Mouse (Mus musculus) CH12.LX (cell line): ENCODE measurements around the gene Dnajc28. TPM values are rescaled to one million over a fixed set of nuclear protein-coding genes. Genes with fewer than 3 reads are reported as not detected.

Source experiments
- DNase-seq: peaks from one replicate; pipeline ENCODE4 v3.0.0-alpha.2; 2013; ENCODE audit errors: extremely low read depth
- H3K27ac ChIP-seq: 2 replicates; pipeline ENCODE4 v1.5.1; 2012; ENCODE audit warnings: low read depth, mild to moderate bottlenecking, control low read depth, moderate library complexity; ENCODE audit not compliant: insufficient read depth
- H3K27me3 ChIP-seq: replicated peaks from 2 replicates; pipeline ENCODE3; 2012; ENCODE audit warnings: inconsistent platforms
- H3K36me3 ChIP-seq, 2 experiments: replicated peaks in 1 of 2; 2 replicates each; pipeline versions ENCODE3 to v1.6.1; 2012; ENCODE audit warnings: inconsistent platforms in 1 of 2, low read length in 1 of 2, mild to moderate bottlenecking in 1 of 2, mixed read lengths in 1 of 2, moderate library complexity in 1 of 2; ENCODE audit not compliant: control insufficient read depth in 1 of 2, insufficient read depth in 1 of 2
- H3K4me1 ChIP-seq, 2 experiments: 2 replicates each; pipeline ENCODE4 v1.6.1; 2012; ENCODE audit warnings: inconsistent platforms in 1 of 2, moderate library complexity in 1 of 2; ENCODE audit not compliant: insufficient read depth in 2 of 2, control insufficient read depth in 1 of 2
- H3K4me2 ChIP-seq: 2 replicates; pipeline ENCODE4 v1.6.1; 2012; ENCODE audit warnings: low read depth, mild to moderate bottlenecking, control low read depth; ENCODE audit not compliant: poor library complexity, insufficient read depth, severe bottlenecking
- H3K4me3 ChIP-seq, 3 experiments: fragments of 150-350 bp in 1 of 3; sonication (generic) in 1 of 3; replicated peaks in 1 of 3; 2 replicates each; pipeline versions ENCODE3 to v1.5.1; 2011 to 2012; ENCODE audit warnings: low read depth in 2 of 3, low read length in 2 of 3, mild to moderate bottlenecking in 2 of 3, moderate library complexity in 2 of 3, control low read depth in 1 of 3, improper control_type of control experiment in 1 of 3, inconsistent platforms in 1 of 3, mixed read lengths in 1 of 3; ENCODE audit not compliant: poor library complexity in 1 of 3
- H3K79me2 ChIP-seq: replicated peaks from 2 replicates; pipeline ENCODE4 v1.6.1; 2012; ENCODE audit warnings: mild to moderate bottlenecking, moderate library complexity; ENCODE audit not compliant: control insufficient read depth, poor library complexity, insufficient read depth, severe bottlenecking; ENCODE audit errors: extremely low read depth
- H3K9ac ChIP-seq: 2 replicates; pipeline ENCODE4 v1.6.1; 2012; ENCODE audit warnings: low read depth, mild to moderate bottlenecking, control low read depth, moderate library complexity; ENCODE audit not compliant: insufficient read depth
- H3K9me3 ChIP-seq: replicated peaks from 2 replicates; pipeline ENCODE3; 2012; ENCODE audit warnings: low read length, inconsistent platforms, mixed read lengths
- BHLHE40 ChIP-seq: IDR thresholded peaks from 2 replicates; pipeline ENCODE4 v1.6.1; 2011; ENCODE audit warnings: mild to moderate bottlenecking, low read depth, low read length, improper control_type of control experiment
- CHD1 ChIP-seq: IDR thresholded peaks from 2 replicates; pipeline ENCODE4 v1.6.1; 2012; ENCODE audit warnings: low read depth, low read length, improper control_type of control experiment, inconsistent platforms
- CTCF ChIP-seq, 2 experiments: IDR thresholded peaks in 1 of 2; conservative IDR thresholded peaks in 1 of 2; 2 replicates each; pipeline ENCODE4 v1.5.1; 2011 to 2012; ENCODE audit warnings: low read depth in 2 of 2, low read length in 2 of 2, improper control_type of control experiment in 1 of 2, inconsistent platforms in 1 of 2, mild to moderate bottlenecking in 1 of 2, moderate library complexity in 1 of 2
- E2F4 ChIP-seq: IDR thresholded peaks from 2 replicates; pipeline ENCODE4 v1.6.1; 2011; ENCODE audit warnings: low read depth, low read length, improper control_type of control experiment; ENCODE audit not compliant: insufficient replicate concordance
- EP300 ChIP-seq: IDR thresholded peaks from 2 replicates; pipeline ENCODE4 v1.6.1; 2011; ENCODE audit warnings: low read length, improper control_type of control experiment
- ETS1 ChIP-seq: conservative IDR thresholded peaks from 2 replicates; pipeline ENCODE4 v1.6.1; 2012; ENCODE audit warnings: low read depth, mild to moderate bottlenecking, inconsistent platforms, low read length, improper control_type of control experiment, moderate library complexity
- HCFC1 ChIP-seq: IDR thresholded peaks from 2 replicates; pipeline ENCODE4 v1.6.1; 2012; ENCODE audit warnings: low read depth, mild to moderate bottlenecking, inconsistent platforms, low read length, improper control_type of control experiment
- IRF4 ChIP-seq: IDR thresholded peaks from 2 replicates; pipeline ENCODE4 v1.6.1; 2014; ENCODE audit warnings: low read depth, mild to moderate bottlenecking, inconsistent platforms, low read length, improper control_type of control experiment
- JUN ChIP-seq: IDR thresholded peaks from 2 replicates; pipeline ENCODE4 v1.6.1; 2011; ENCODE audit warnings: low read depth, mild to moderate bottlenecking, low read length, improper control_type of control experiment, moderate library complexity; ENCODE audit not compliant: insufficient read depth
- JUND ChIP-seq: conservative IDR thresholded peaks from 2 replicates; pipeline ENCODE4 v1.6.1; 2011; ENCODE audit warnings: low read depth, low read length, improper control_type of control experiment
- MAX ChIP-seq: IDR thresholded peaks from 2 replicates; pipeline ENCODE4 v1.6.1; 2011; ENCODE audit warnings: low read length, improper control_type of control experiment
- MEF2A ChIP-seq: IDR thresholded peaks from 2 replicates; pipeline ENCODE4 v1.6.1; 2014; ENCODE audit warnings: low read depth, mild to moderate bottlenecking, inconsistent platforms, low read length, improper control_type of control experiment, borderline replicate concordance
- MXI1 ChIP-seq: IDR thresholded peaks from 2 replicates; pipeline ENCODE4 v1.6.1; 2011; ENCODE audit warnings: mild to moderate bottlenecking, low read depth, low read length, improper control_type of control experiment
- MYC ChIP-seq: IDR thresholded peaks from 2 replicates; pipeline ENCODE4 v1.6.1; 2011; ENCODE audit warnings: low read depth, mild to moderate bottlenecking, improper control_type of control experiment, low read length
- NELFE ChIP-seq: IDR thresholded peaks from 2 replicates; pipeline ENCODE4 v1.6.1; 2011; ENCODE audit warnings: low read depth, low read length, improper control_type of control experiment
- NRF1 ChIP-seq: IDR thresholded peaks from 2 replicates; pipeline ENCODE4 v1.6.1; 2014; ENCODE audit warnings: low read depth, mild to moderate bottlenecking, inconsistent platforms, low read length, improper control_type of control experiment, moderate library complexity
- PAX5 ChIP-seq: IDR thresholded peaks from 2 replicates; pipeline ENCODE4 v1.6.1; 2012; ENCODE audit warnings: low read length, inconsistent platforms, mixed read lengths
- RAD21 ChIP-seq: IDR thresholded peaks from 2 replicates; pipeline ENCODE4 v1.6.1; 2011; ENCODE audit warnings: low read depth, mild to moderate bottlenecking, low read length, improper control_type of control experiment, moderate library complexity
- RCOR1 ChIP-seq: conservative IDR thresholded peaks from 2 replicates; pipeline ENCODE4 v1.6.1; 2012; ENCODE audit warnings: low read depth, mild to moderate bottlenecking, inconsistent platforms, low read length, improper control_type of control experiment
- SIN3A ChIP-seq: IDR thresholded peaks from 2 replicates; pipeline ENCODE4 v1.6.1; 2012; ENCODE audit warnings: low read length, improper control_type of control experiment, inconsistent platforms
- SMC3 ChIP-seq: IDR thresholded peaks from 2 replicates; pipeline ENCODE4 v1.6.1; 2011; ENCODE audit warnings: low read depth, low read length, improper control_type of control experiment
- TBP ChIP-seq: conservative IDR thresholded peaks from 2 replicates; pipeline ENCODE4 v1.6.1; 2011; ENCODE audit warnings: low read depth, low read length, improper control_type of control experiment
- TCF12 ChIP-seq: IDR thresholded peaks from 2 replicates; pipeline ENCODE4 v1.6.1; 2014; ENCODE audit warnings: low read depth, mild to moderate bottlenecking, inconsistent platforms, low read length, improper control_type of control experiment
- UBTF ChIP-seq: IDR thresholded peaks from 2 replicates; pipeline ENCODE4 v1.6.1; 2012; ENCODE audit warnings: low read depth, mild to moderate bottlenecking, inconsistent platforms, low read length, improper control_type of control experiment, moderate library complexity
- USF1 ChIP-seq: IDR thresholded peaks from 2 replicates; pipeline ENCODE4 v1.6.1; 2014; ENCODE audit warnings: low read depth, mild to moderate bottlenecking, inconsistent platforms, low read length, improper control_type of control experiment
- USF2 ChIP-seq: conservative IDR thresholded peaks from 2 replicates; pipeline ENCODE4 v1.6.1; 2011; ENCODE audit warnings: low read depth, low read length, improper control_type of control experiment
- ZC3H11A ChIP-seq: IDR thresholded peaks from 2 replicates; pipeline ENCODE4 v1.6.1; 2012; ENCODE audit warnings: low read depth, mild to moderate bottlenecking, inconsistent platforms, low read length, improper control_type of control experiment
- ZMIZ1 ChIP-seq: IDR thresholded peaks from 2 replicates; pipeline ENCODE4 v1.6.1; 2012; ENCODE audit warnings: low read depth, mild to moderate bottlenecking, inconsistent platforms, low read length, improper control_type of control experiment
- ZNF384 ChIP-seq: IDR thresholded peaks from 2 replicates; pipeline ENCODE4 v1.6.1; 2012; ENCODE audit warnings: low read depth, low read length, improper control_type of control experiment, inconsistent platforms
- dilution Hi-C: fragments of 300-500 bp; cut with MboI; formaldehyde crosslinking; loops from 2 replicates; pipeline ENCODE4 v1.14.3; 2020; ENCODE audit warnings: low sequenced_read_pairs; ENCODE audit not compliant: extremely low pct_unique_long_range_greater_than_20kb, extremely low pct_ligation_motif_present
- in situ Hi-C: fragments of 300-500 bp; cut with MboI; formaldehyde crosslinking; loops from 3 replicates; pipeline ENCODE4 v1.14.3; 2019; ENCODE audit warnings: low sequenced_read_pairs, low pct_ligation_motif_present, low pct_unique_long_range_greater_than_20kb, mixed read lengths
- polyA plus RNA-seq: library from polyadenylated mRNA; unstranded; fragments of >175 nt; gene quantifications from 2 replicates; pipeline ENCODE4 v1.2.1, GENCODE M21; 2012; ENCODE audit warnings: low read depth; ENCODE audit not compliant: insufficient read length
- total RNA-seq, 2 experiments: library from RNA; depleted of rRNA; stranded (reverse); fragments of 300-350 nt in 1 of 2; fragments of >200 nt in 1 of 2; gene quantifications; 2 replicates each; pipeline ENCODE4 v1.2.3; 2012 to 2014

Gene Dnajc28
- total and polyA plus RNA-seq, 3 experiments = 0.47 to 1.8 (median 0.97) TPM

- in situ Hi-C loops = no loop called here
- peak; percentile 74 for DNase-seq
- H3K9ac ChIP-seq = no peak overlapping the region
- H3K4me2 ChIP-seq = no peak overlapping the region
- TF ChIP-seq USF2 (no peak), SMC3 (peak; percentile 92), RAD21 (peak; percentile 85), ZC3H11A (peak; percentile 74), CTCF (conservative IDR thresholded peaks at IDR 0.05 in 1 of 2, IDR thresholded peaks at IDR 0.05 in 1 of 2; ENCODE audit: low read depth in 2 of 2, low read length in 2 of 2) (peak; percentile 75 to 91), MYC (peak; percentile 89), CHD1 (no peak), JUND (0 out of 2 replicates have a peak, but pooled peaks have one; percentile 25), NELFE (peak; percentile 50; the same call in 1 of the 2 replicates)
- dilution Hi-C loops = no loop called here
- no peaks in the 10 kb centered on the region for H3K9me3 ChIP-seq
- no peaks in the 10 kb centered on the region for H3K79me2 ChIP-seq
- H3K4me1 ChIP-seq = peaks cover 5 to 15% of the 10 kb centered on the region in 2 experiments; a peak in 3 of 4 replicates
- no peak overlapping the region for H3K4me3 ChIP-seq
- H3K36me3 ChIP-seq = peaks cover 7 to 48% of the 10 kb centered on the region in 2 experiments
- H3K27ac ChIP-seq = no peak overlapping the region
- no peaks in the 10 kb centered on the region for H3K27me3 ChIP-seq
Measured at GRCm38 (mm10) chr16:91582307-91582706, 36.5 kb downstream of the Dnajc28 start.

- no peak overlapping the region for H3K4me3 ChIP-seq
- no peaks in the 10 kb centered on the region for H3K79me2 ChIP-seq
- peak; percentile 75 for TF ChIP-seq EP300
- no peak for TF ChIP-seq ZC3H11A
- TF ChIP-seq TBP = peak; percentile 66
- peak; percentile 59 for TF ChIP-seq MXI1
- TF ChIP-seq NRF1 = no peak
- no peak for TF ChIP-seq PAX5
- peak; percentile 42; the same call in 1 of the 2 replicates for TF ChIP-seq JUN
- no peak for TF ChIP-seq E2F4
- peak; percentile 86 for TF ChIP-seq IRF4
- TF ChIP-seq HCFC1 = peak; percentile 68
- TF ChIP-seq ZMIZ1 = no peak
- TF ChIP-seq ZNF384 = no peak
- TF ChIP-seq ETS1 = no peak; the same call in 1 of the 2 replicates
- no peak for TF ChIP-seq UBTF
- peak; percentile 69; the same call in 1 of the 2 replicates for TF ChIP-seq JUND
- TF ChIP-seq MEF2A = peak; percentile 65; the same call in 1 of the 2 replicates
- TF ChIP-seq USF1 = no peak
- peak; percentile 47; the same call in 1 of the 2 replicates for TF ChIP-seq RCOR1
- 0 out of 2 replicates have a peak, but pooled peaks have one; percentile 27 for TF ChIP-seq MAX
- TF ChIP-seq SIN3A = peak; percentile 67
- no peak for TF ChIP-seq NELFE
- peak; percentile 70; the same call in 1 of the 2 replicates for TF ChIP-seq TCF12
- TF ChIP-seq BHLHE40 = peak; percentile 65; the same call in 1 of the 2 replicates
- in situ Hi-C loops = no loop called here
- H3K4me1 ChIP-seq = peaks cover 5 to 15% of the 10 kb centered on the region in 2 experiments; a peak in 3 of 4 replicates
- peak; percentile 45 for DNase-seq
- H3K4me2 ChIP-seq = peak overlapping the region; percentile 37
- H3K27me3 ChIP-seq = no peaks in the 10 kb centered on the region
- dilution Hi-C loops = no loop called here
- H3K36me3 ChIP-seq = peaks cover 16 to 49% of the 10 kb centered on the region in 2 experiments
- H3K9ac ChIP-seq = peak overlapping the region; percentile 63
- H3K9me3 ChIP-seq = no peaks in the 10 kb centered on the region
- no peak overlapping the region for H3K27ac ChIP-seq
Measured at GRCm38 (mm10) chr16:91578980-91579720, 39.7 kb downstream of the Dnajc28 start.
